Mouse (Mus musculus): ENCODE measurements around the gene Pum2. TPM values are rescaled to one million over a fixed set of nuclear protein-coding genes. Genes with fewer than 3 reads are reported as not detected.

The Pum2 gene
- polyA plus RNA-seq, 1 experiment from 2014 or later, result 26.2 TPM

DNA sequence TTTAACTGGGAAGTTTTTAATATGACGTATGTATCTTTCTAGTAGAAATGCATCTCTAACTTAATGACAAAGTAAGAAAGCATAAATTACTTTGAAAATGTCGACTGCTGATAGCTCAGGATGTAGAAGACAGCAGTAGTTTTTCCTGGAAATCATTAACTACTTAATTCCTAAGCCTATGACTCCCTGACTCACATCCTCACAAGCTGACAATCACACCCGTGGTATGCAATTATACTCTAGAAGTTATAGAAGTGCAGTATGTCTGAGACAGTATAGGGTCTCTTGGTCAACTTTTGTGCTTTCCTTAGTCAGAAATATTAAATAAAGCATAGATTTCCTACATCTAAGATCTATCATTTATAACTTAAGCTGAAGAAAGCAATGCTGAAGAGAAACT is 12.2 kb upstream of the Pum2 start:
- Histone ChIP-seq H3K9me3 (replicated peaks; ENCODE audit: control insufficient read depth, low read length) (no peaks in the 10 kb centered on the region), H3K36me3 (ENCODE audit: control insufficient read depth, insufficient read depth) (no peaks in the 10 kb centered on the region), H3K4me1 (ENCODE audit: control insufficient read depth, insufficient read depth, low read length) (no peaks in the 10 kb centered on the region; the same call in 1 of the 2 replicates), H3K4me3 (ENCODE audit: low read length) (no peak overlapping the region), H3K27ac (ENCODE audit: low read length) (no peak overlapping the region), H3K9ac (ENCODE audit: low read length) (no peak overlapping the region), H3K4me2 (ENCODE audit: low read depth, low read length) (no peak overlapping the region), H3K27me3 (ENCODE audit: control insufficient read depth, insufficient read depth, low read length) (no peaks in the 10 kb centered on the region)
- 54% methylated on average over 3 of the region's 3 CpGs for WGBS
- ATAC-seq (replicated peaks; ENCODE audit: extremely low read depth, insufficient read depth, low FRiP score), result no peak

DNA sequence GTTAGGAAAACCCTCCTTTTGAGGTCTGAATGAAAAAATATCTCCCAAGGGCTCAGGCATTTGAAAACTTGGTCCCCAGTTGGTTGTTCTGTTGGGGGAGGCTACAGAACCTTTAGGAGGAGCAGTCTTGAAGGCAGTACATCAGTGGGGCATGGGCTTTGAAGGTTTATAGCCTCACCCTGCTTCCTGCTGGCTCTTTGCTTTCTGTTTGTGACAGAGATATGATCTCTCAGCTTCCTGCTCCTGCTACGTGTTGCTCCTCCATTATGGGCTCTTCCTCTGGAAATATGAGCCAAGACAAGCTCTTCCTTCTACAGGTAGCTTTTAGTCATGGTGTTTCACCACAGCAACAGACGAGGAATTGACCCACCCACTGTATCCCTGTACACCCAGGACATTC is 11.8 kb upstream of the Pum2 start:
- Histone ChIP-seq H3K4me2 (ENCODE audit: low read depth, low read length) (no peak overlapping the region), H3K4me1 (ENCODE audit: control insufficient read depth, insufficient read depth, low read length) (no peaks in the 10 kb centered on the region), H3K4me3 (ENCODE audit: low read length) (no peak overlapping the region), H3K27ac (ENCODE audit: low read length) (no peak overlapping the region), H3K9me3 (replicated peaks; ENCODE audit: control insufficient read depth, low read length) (no peaks in the 10 kb centered on the region), H3K27me3 (ENCODE audit: control insufficient read depth, insufficient read depth, low read length) (no peaks in the 10 kb centered on the region), H3K9ac (ENCODE audit: low read length) (no peak overlapping the region), H3K36me3 (ENCODE audit: control insufficient read depth, insufficient read depth) (no peaks in the 10 kb centered on the region)
- ATAC-seq (replicated peaks; ENCODE audit: extremely low read depth, insufficient read depth, low FRiP score), result no peak; the same call in 1 of the 2 replicates
- WGBS, result 29% methylated on average over 2 of the region's 2 CpGs

DNA sequence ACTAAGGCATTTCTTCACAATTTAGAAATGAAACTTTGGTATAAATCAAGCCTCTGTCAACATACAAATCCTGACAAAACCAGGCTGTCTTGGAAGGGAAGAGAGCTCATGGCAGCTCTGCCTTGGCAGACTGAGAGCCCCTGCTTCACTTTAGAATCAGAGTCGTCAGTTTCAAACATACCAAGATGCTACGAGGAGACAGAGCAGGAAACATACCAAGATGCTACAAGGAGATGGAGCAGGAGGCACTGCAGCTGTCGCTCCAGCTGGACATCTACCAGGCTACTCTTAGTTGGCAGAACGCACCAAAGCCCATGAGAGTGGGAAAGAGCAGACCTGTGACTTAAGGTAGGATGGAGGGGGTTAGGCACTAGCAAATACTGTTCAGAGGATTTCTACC is 11.2 kb upstream of the Pum2 start:
- Histone ChIP-seq H3K9ac (ENCODE audit: low read length) (no peak overlapping the region), H3K4me1 (ENCODE audit: control insufficient read depth, insufficient read depth, low read length) (no peaks in the 10 kb centered on the region), H3K36me3 (ENCODE audit: control insufficient read depth, insufficient read depth) (no peaks in the 10 kb centered on the region), H3K27ac (ENCODE audit: low read length) (no peak overlapping the region), H3K27me3 (ENCODE audit: control insufficient read depth, insufficient read depth, low read length) (no peaks in the 10 kb centered on the region), H3K9me3 (replicated peaks; ENCODE audit: control insufficient read depth, low read length) (no peaks in the 10 kb centered on the region), H3K4me2 (ENCODE audit: low read depth, low read length) (no peak overlapping the region), H3K4me3 (ENCODE audit: low read length) (no peak overlapping the region)
- no peak for ATAC-seq (replicated peaks; ENCODE audit: extremely low read depth, insufficient read depth, low FRiP score)
- WGBS, result 71% methylated on average over 4 of the region's 4 CpGs

DNA sequence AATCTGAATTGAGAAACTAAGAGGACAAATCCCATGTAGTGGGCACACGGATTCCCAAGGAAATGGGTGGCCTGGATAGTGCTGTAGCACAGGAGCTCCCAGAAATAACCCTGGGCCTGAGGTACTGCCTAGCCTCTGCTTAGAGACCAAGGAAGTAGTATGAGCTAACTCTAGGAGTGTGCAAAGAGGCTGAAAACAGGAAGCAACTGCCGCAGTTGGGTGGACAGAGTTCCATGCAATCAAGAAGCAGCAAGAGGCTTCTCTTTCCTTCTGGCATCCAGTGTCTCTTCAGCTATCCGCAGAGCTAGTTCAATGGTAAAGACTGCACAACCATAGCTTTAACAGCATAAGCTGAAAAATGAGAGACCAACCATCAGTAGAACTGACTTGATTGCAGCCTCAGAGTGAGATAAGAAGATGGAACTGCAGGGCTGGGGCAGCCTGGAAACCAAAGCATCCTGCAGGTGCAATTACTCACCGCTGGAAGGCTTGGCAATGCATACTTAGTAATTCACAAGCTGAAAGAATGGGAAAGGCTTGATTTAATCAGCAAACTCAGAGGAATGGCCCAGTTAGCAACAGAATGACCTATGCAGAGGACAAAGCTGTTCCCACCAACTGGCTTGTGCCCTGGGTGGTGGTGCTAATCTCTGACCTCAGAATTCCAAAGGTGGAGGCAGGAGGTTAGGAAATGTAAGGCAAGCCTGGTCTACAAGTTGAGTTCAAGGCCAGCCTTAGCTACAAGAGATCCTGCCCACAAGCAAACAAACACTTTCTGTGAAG is 6.3 kb upstream of the Pum2 start:
- peaks cover 7% of the 10 kb centered on the region; the same call in 1 of the 2 replicates for H3K9me3 ChIP-seq (replicated peaks; ENCODE audit: control insufficient read depth, low read length)
- no peak overlapping the region for H3K4me2 ChIP-seq (ENCODE audit: low read depth, low read length)
- H3K27me3 ChIP-seq (ENCODE audit: control insufficient read depth, insufficient read depth, low read length), result no peaks in the 10 kb centered on the region
- peaks cover 11% of the 10 kb centered on the region for H3K4me1 ChIP-seq (ENCODE audit: control insufficient read depth, insufficient read depth, low read length)
- 76% methylated on average over 4 of the region's 4 CpGs for WGBS
- H3K9ac ChIP-seq (ENCODE audit: low read length), result no peak overlapping the region
- no peak overlapping the region for H3K27ac ChIP-seq (ENCODE audit: low read length)
- no peaks in the 10 kb centered on the region for H3K36me3 ChIP-seq (ENCODE audit: control insufficient read depth, insufficient read depth)
- no peak for ATAC-seq (replicated peaks; ENCODE audit: extremely low read depth, insufficient read depth, low FRiP score)
- H3K4me3 ChIP-seq (ENCODE audit: low read length), result no peak overlapping the region

DNA sequence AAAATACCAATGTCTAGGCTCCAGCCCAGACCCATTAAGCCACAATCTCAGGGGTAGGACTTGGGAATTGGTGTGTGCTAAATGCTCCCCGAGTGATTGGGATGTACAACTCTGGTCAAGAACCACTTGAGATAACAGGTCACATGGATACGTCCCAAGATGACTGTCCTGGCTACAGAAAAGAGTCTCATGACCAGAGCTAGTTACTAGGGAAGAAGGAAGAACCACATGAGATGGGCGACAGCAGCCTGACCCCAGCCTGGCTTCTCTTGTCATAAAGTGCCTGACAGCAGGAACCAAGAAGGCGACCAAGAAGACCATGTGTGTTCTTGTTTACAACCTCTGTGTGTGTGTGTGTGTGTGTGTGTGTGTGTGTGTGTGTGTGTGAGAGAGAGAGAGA is 4.5 kb upstream of the Pum2 start:
- Histone ChIP-seq H3K4me3 (ENCODE audit: low read length) (no peak overlapping the region), H3K9ac (ENCODE audit: low read length) (no peak overlapping the region)
- 56% methylated on average over 4 of the region's 4 CpGs for WGBS

DNA sequence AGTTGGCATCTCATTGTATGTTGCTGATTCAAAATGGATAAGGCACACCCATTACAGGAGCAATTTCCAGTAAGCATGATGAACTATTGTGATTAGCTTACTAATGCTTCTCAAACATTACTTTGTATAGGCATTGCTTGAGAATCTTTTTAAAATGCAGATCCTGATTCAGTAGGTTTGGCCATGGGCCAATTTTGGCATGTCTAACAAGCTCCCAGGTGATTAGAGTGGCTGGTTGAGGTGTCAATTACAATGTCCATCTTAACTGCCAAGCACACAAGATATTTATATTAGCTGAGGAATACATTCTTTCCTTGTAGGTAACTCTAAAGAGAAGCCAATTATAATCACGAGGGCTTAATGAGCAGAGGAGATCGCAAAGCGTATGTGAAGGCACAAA is 4.1 kb upstream of the Pum2 start:
- peaks cover 7% of the 10 kb centered on the region; the same call in 1 of the 2 replicates for H3K9me3 ChIP-seq (replicated peaks; ENCODE audit: control insufficient read depth, low read length)
- no peaks in the 10 kb centered on the region for H3K36me3 ChIP-seq (ENCODE audit: control insufficient read depth, insufficient read depth)
- H3K4me3 ChIP-seq (ENCODE audit: low read length), result no peak overlapping the region
- no peak for ATAC-seq (replicated peaks; ENCODE audit: extremely low read depth, insufficient read depth, low FRiP score)
- H3K9ac ChIP-seq (ENCODE audit: low read length), result no peak overlapping the region
- WGBS, result 47% methylated on average over 3 of the region's 3 CpGs
- H3K27me3 ChIP-seq (ENCODE audit: control insufficient read depth, insufficient read depth, low read length), result no peaks in the 10 kb centered on the region
- H3K4me2 ChIP-seq (ENCODE audit: low read depth, low read length), result peak overlapping the region; percentile 23; the same call in 1 of the 2 replicates
- H3K27ac ChIP-seq (ENCODE audit: low read length), result peak overlapping the region; percentile 51; the same call in 1 of the 2 replicates
- H3K4me1 ChIP-seq (ENCODE audit: control insufficient read depth, insufficient read depth, low read length), result peaks cover 17% of the 10 kb centered on the region

More for the DNA sequence above, 4.5 kb upstream of the Pum2 start:
- peaks cover 7% of the 10 kb centered on the region; the same call in 1 of the 2 replicates for H3K9me3 ChIP-seq (replicated peaks; ENCODE audit: control insufficient read depth, low read length)
- H3K36me3 ChIP-seq (ENCODE audit: control insufficient read depth, insufficient read depth), result no peaks in the 10 kb centered on the region
- H3K4me1 ChIP-seq (ENCODE audit: control insufficient read depth, insufficient read depth, low read length), result peaks cover 17% of the 10 kb centered on the region
- 0 out of 2 replicates have a peak overlapping the region, but pooled peaks have one; percentile 23 for H3K27ac ChIP-seq (ENCODE audit: low read length)
- H3K4me2 ChIP-seq (ENCODE audit: low read depth, low read length), result peak overlapping the region; percentile 7; the same call in 1 of the 2 replicates
- H3K27me3 ChIP-seq (ENCODE audit: control insufficient read depth, insufficient read depth, low read length), result no peaks in the 10 kb centered on the region
- no peak for ATAC-seq (replicated peaks; ENCODE audit: extremely low read depth, insufficient read depth, low FRiP score)

DNA sequence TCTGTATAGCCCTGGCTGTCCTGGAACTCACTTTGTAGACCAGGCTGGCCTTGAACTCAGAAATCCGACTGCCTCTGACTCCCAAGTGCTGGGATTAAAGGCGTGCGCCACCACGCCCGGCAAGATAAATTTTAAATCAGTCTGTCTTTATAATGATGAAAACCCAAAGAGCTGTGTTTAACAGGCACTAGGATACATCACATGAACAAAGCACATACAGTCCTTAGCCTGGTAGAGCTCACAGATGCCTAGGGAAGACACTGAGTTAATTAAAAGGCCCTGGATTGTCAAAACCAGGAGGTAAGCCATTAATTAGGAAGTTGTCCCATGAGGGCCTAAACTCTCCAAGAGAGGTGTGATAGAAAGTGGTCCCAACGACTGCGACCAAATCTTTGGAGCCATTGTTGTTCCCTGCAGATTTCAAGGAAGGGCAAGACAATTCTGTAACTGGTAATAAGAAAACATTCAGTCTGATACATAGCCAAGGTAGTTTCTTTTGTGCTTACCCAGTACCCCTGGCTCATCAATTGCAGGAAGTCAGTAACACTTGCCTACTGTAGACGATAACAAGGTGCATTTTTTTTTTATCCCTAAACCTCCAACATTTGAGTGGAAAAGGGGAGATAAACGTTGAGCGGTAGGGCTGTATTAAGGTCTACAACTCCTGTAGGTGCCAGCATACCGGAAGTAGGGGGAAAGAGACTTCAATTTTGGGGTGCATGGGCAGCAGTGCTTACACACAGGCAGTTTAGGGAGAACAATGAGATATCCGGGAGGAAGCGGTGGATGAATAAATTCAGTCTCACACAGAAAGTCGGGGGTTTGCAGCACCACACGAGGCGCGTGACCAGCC is 587 bp upstream of the Pum2 start:
- peak overlapping the region; percentile 92 for H3K27ac ChIP-seq (ENCODE audit: low read length)
- no peaks in the 10 kb centered on the region for H3K36me3 ChIP-seq (ENCODE audit: control insufficient read depth, insufficient read depth)
- ATAC-seq (replicated peaks; ENCODE audit: extremely low read depth, insufficient read depth, low FRiP score), result no peak
- H3K4me3 ChIP-seq (ENCODE audit: low read length), result peak overlapping the region; percentile 97
- H3K4me2 ChIP-seq (ENCODE audit: low read depth, low read length), result peak overlapping the region; percentile 79
- no peaks in the 10 kb centered on the region for H3K27me3 ChIP-seq (ENCODE audit: control insufficient read depth, insufficient read depth, low read length)
- H3K9ac ChIP-seq (ENCODE audit: low read length), result peak overlapping the region; percentile 87
- WGBS, result 37% methylated on average over 17 of the region's 17 CpGs
- H3K9me3 ChIP-seq (replicated peaks; ENCODE audit: control insufficient read depth, low read length), result peaks cover 7% of the 10 kb centered on the region; the same call in 1 of the 2 replicates
- H3K4me1 ChIP-seq (ENCODE audit: control insufficient read depth, insufficient read depth, low read length), result peaks cover 35% of the 10 kb centered on the region

DNA sequence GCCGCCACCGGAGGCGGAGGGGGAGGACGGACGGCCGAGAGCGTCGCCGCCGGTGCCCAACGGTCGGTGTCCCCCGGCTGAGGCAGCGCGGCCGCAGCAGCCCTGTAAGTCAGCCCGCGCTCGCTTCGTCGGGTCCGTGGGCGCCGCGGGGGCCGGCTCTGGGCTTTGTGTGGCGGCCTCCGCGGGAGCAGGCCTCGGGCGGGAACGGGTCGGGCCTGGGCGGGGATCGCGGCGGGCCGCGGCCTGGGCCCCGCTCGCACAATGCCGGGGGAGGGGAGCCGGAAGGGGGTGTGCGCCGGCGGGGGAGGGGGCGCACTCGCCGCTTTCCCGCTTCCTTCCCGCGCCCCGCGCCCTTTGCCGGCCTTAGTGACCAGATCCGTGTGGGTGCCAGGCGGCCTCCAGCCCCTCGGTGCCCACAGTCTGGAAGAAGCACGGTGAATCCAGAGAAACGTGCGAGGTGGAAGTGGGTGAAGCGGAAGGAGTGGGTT is 487 bp downstream of the Pum2 start:
- ATAC-seq (replicated peaks; ENCODE audit: extremely low read depth, insufficient read depth, low FRiP score), result peak; percentile 78
- Histone ChIP-seq H3K27ac (ENCODE audit: low read length) (peak overlapping the region; percentile 99), H3K9me3 (replicated peaks; ENCODE audit: control insufficient read depth, low read length) (peaks cover 7% of the 10 kb centered on the region; the same call in 1 of the 2 replicates), H3K36me3 (ENCODE audit: control insufficient read depth, insufficient read depth) (no peaks in the 10 kb centered on the region), H3K4me1 (ENCODE audit: control insufficient read depth, insufficient read depth, low read length) (peaks cover 33% of the 10 kb centered on the region), H3K4me3 (ENCODE audit: low read length) (peak overlapping the region; percentile 97), H3K9ac (ENCODE audit: low read length) (peak overlapping the region; percentile 100), H3K27me3 (ENCODE audit: control insufficient read depth, insufficient read depth, low read length) (no peaks in the 10 kb centered on the region), H3K4me2 (ENCODE audit: low read depth, low read length) (peak overlapping the region; percentile 72)
- WGBS, result under 1% methylated on average over 49 of the region's 62 CpGs
